Mouse (Mus musculus): ENCODE results near the gene Eml1.

Eml1 gene

GRCm38 (mm10) chr12:108541088-108541487 lies 170.3 kb downstream of the Eml1 start:
- in situ Hi-C loops (cut with MboI, MseI), result no loop called here

GRCm38 (mm10) chr12:108546508-108547153 lies 175.9 kb downstream of the Eml1 start:
- in situ Hi-C loops (cut with MboI, MseI), result no loop called here

GRCm38 (mm10) chr12:108547251-108547875 lies 176.6 kb downstream of the Eml1 start:
- in situ Hi-C loops (cut with MboI, MseI), result no loop called here

- in situ Hi-C loops (cut with MboI, MseI), result no loop called here
Measured at GRCm38 (mm10) chr12:108551731-108552130, 181.0 kb downstream of the Eml1 start.

GRCm38 (mm10) chr12:108553079-108553478 lies 182.3 kb downstream of the Eml1 start:
- in situ Hi-C loops (cut with MboI, MseI), result no loop called here

GRCm38 (mm10) chr12:108554120-108554841 lies 183.5 kb downstream of the Eml1 start, which contains the start of gene Evl:
Gene Evl (plus strand): TSS chr12:108554720.
- in situ Hi-C loops (cut with MboI, MseI), result no loop called here

- in situ Hi-C loops (cut with MboI, MseI), result no loop called here
Measured at GRCm38 (mm10) chr12:108554861-108555556, 184.3 kb downstream of the Eml1 start.

GRCm38 (mm10) chr12:108558194-108558593 lies 187.4 kb downstream of the Eml1 start:
- in situ Hi-C loops (cut with MboI, MseI), result no loop called here

- in situ Hi-C loops (cut with MboI, MseI), result no loop called here
Measured at GRCm38 (mm10) chr12:108563238-108563637, 192.5 kb downstream of the Eml1 start.

- in situ Hi-C loops (cut with MboI, MseI), result no loop called here
Measured at GRCm38 (mm10) chr12:108564910-108565506, 194.3 kb downstream of the Eml1 start.

GRCm38 (mm10) chr12:108579156-108579871 lies 208.6 kb downstream of the Eml1 start:
- in situ Hi-C loops (cut with MboI, MseI), result no loop called here

- in situ Hi-C loops (cut with MboI, MseI), result no loop called here
Measured at GRCm38 (mm10) chr12:108583775-108584174, 213.0 kb downstream of the Eml1 start.

All from T-helper 2 cell (primary cell).